Mouse (Mus musculus) T-helper 17 cell (primary cell): Measurements from ENCODE around the gene Vgll1.

Experiments
- in situ Hi-C, 2 experiments: fragments of 300-600 bp; cut with MboI, MseI; formaldehyde crosslinking; loops; 1 replicate in 1 of 2; 2 replicates in 1 of 2; pipeline ENCODE4 v1.15.1; 2025; ENCODE audit warnings: high pct_unique_total_duplicates in 2 of 2

The Vgll1 gene

DNA sequence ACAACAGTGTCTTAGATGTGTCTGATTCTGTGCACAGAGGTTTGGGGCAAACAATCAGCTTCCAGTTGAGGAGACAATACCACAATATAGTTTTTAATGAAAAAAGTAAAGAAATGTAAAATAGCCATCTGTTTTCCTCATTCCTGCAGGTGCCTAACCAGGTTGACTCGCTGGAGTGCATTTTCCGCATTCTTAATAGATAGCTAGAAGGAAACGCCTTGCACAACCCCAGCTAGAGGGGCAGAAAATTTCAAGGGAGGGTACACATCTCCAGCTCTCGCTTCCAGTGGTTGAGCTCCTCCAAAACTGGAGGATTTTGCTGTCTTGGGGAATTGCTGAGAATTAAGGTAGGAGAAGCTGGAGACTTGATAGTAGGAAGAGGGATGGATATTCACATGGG is at the start of gene Vgll1:
Gene Vgll1, plus strand, starts transcription at position 301 of the 400 bp plus-strand sequence.
- in situ Hi-C loops, result no loop called here

DNA sequence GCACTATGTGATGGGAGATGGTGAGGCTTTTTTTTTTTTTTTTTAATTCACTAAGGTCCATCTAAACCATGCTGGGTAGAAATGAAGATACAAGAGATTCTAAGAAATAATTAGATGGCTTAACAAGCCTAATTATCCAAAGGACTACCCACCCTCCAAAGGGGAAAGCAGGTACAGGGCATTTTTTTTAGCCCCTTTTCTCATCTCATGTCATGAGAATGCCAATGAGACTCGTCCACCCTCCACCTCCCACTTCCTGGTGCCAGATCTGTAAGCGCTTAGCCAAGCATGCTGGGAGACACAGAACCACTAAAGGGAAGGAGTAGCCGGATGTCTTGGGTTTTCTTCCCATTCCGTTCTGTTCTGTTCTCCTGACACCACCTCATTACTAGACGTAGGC is 45.1 kb upstream of the Vgll1 start, which contains the start of gene Brs3:
Gene Brs3, plus strand, starts transcription at position 301 of the 400 bp plus-strand sequence.
- in situ Hi-C loops, result no loop called here

DNA sequence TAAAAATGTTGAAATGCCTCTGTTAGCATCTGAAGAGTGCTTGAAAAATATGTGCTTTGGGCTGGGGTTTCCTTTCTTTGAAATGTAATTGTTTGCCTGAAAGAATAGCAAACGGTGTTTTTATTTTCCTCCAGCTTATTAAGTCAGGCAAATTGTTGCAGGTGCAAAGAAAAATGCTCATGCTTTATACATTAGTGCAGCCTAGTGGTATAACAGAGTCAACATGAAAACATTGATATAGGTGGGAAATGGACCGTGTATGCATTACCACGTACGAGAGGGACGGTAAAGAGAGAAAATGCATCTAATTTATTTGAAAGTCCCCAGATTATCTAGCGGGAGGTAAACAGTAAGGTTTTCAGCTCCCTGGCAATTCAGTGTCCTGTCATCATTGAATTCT is 44.0 kb upstream of the Vgll1 start:
- in situ Hi-C loops, result no loop called here

GRCm38 (mm10) chrX:57052848-57053173 is 35.1 kb upstream of the Vgll1 start:
- in situ Hi-C loops, result no loop called here

GRCm38 (mm10) chrX:57053174-57053992 is 34.5 kb upstream of the Vgll1 start, which contains the start of gene Htatsf1:
Gene Htatsf1, plus strand, starts transcription at chrX:57053583.
- in situ Hi-C loops, result no loop called here

- in situ Hi-C loops, result no loop called here
These were observed 33.9 kb upstream of the Vgll1 start for GRCm38 (mm10) chrX:57053993-57054385.

GRCm38 (mm10) chrX:57081496-57081895 is 6.4 kb upstream of the Vgll1 start:
- in situ Hi-C loops, result no loop called here

DNA sequence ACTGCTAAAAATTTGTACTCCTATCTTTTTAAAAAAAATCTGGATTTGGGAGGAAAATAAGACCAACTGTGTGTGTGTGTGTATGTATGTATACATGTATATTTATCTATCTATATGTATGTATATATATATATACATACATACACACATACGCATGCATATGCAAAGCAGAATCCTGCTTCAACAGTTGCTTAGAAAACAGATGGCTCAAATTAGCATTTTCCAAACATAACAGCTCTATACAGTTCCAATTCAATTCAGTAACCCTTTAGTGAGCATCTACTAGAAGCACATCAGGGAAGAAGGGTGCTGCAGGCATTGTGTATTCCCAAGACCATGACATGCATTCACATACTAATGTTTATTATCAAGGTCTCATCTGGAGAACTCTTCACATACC is 15.5 kb downstream of the Vgll1 start:
- in situ Hi-C loops, result loop anchor here in 1 of 2 experiments (10.0 kb wide), 1 partner anchor 581 kb away; no protein-coding TSS in a partner anchor

- in situ Hi-C loops, result loop anchor here in 1 of 2 experiments (10.0 kb wide), 1 partner anchor 578 kb away; no protein-coding TSS in a partner anchor
These were observed 19.1 kb downstream of the Vgll1 start for GRCm38 (mm10) chrX:57106956-57107355.

DNA sequence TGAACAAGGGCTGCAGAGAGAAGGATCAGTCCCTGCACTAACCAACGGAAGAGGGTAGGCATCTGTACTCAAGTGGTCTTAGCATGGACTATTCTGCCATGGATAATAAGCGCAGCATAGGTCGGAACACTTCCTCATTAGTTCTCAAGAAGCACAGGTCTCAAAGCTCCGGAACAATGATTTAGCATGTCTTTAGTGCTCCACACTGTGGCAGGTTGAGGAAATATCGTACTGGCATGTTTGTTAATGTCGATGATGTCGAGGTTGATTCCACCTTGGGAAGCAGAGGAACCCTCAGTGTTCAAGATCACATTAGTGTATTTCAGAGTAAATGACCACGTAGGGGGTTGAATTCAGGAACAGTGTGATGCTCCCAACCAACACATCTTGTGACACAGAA is 30.2 kb downstream of the Vgll1 start:
- in situ Hi-C loops, result no loop called here

GRCm38 (mm10) chrX:57120768-57121167 is 32.9 kb downstream of the Vgll1 start:
- in situ Hi-C loops, result no loop called here

DNA sequence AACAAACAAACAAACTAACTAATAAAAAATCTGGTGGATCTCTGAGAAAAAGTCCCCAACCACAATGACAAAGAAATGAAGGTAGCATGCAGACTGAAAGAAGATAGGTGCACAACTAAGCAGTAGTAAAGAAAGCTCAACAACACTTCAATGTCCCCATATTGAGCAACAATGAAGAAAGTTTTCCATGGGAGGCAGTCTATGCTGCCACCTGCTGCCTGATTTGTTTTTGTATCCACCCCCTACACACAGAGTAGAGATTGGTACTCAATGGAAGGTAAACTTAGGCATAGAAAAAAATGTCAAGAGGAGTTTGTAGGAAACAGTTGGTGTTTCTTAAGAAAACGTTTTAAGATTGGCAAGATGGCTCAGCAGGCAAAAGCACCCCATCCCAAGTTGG is 42.7 kb downstream of the Vgll1 start:
- in situ Hi-C loops, result no loop called here

DNA sequence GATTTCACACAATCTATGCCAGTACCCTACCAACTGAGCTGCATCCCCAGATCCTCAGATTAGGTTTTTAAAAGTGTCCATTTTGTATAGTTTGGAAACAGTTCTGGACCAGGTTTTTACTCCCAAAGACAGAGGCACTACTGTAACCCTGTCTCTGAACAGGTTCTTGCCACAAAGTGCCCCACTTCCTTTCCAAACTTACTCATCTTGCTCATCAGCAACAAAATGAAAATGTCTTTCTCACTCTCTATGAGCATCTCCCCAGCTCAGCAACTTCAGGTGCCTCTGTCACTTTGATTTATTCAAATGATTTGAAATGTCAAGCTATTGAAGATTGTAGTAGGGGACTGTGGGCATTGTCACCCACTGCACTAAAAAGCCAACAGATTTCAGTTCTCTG is 49.7 kb downstream of the Vgll1 start:
- in situ Hi-C loops, result no loop called here

DNA sequence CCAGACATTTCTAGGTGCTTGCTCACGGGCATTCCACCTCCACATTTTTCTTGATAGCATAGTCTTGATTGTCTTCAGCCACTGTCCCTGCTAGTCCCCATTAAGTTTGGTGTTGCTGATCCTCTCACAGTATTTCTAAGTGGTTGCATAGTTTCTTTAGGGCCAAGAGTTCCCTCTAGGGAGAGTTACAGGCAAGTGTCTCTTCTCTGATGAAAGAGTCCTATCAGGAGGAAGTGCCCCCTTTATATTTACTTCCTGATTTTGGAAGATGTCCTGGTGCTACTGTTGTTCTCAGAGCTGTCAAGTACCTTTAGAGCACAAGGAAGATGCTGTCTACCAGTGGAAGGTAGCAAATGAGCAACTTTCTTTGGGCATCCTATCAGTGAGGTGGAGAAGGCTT is 65.6 kb downstream of the Vgll1 start:
- in situ Hi-C loops, result loop anchor here in 1 of 2 experiments (10.0 kb wide), 1 partner anchor 521 kb away; no protein-coding TSS in a partner anchor
